Mouse (Mus musculus) cerebellum, adult 2 months (tissue): Measurements from ENCODE around the gene Foxo1.

Experiments
- CTCF ChIP-seq: fragments of 200-500 bp; IDR thresholded peaks from 2 replicates; pipeline ENCODE4 v1.5.1; 2011; ENCODE audit warnings: low read depth, mild to moderate bottlenecking, control low read depth, low read length, moderate library complexity, borderline replicate concordance; ENCODE audit not compliant: insufficient read depth
- POLR2A ChIP-seq: fragments of 200-500 bp; IDR thresholded peaks from 2 replicates; pipeline ENCODE4 v1.6.1; 2011; ENCODE audit warnings: low read length, control low read depth, borderline replicate concordance; ENCODE audit not compliant: insufficient read depth

DNA sequence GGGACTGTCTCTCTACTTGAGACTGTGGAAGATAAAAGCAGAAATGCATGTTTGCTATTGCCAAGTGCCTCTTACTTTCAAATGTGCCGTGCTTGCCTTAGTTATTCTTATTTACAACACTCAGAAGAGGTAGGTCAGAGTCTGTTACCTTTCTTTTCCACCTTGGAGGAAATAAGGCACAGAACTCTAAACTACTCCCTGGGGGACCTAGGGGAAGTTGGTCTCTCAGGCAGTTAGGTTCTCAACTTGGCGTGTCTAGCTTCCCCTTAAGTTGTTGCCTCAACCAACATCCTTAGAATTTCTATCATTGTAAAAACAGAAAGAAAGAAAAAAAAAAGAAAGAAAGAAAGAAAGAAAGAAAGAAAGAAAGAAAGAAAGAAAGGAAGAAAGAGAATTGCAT lies 124.4 kb downstream of the Foxo1 start:
- TF ChIP-seq POLR2A: no peak
- TF ChIP-seq CTCF: no peak
